Mouse (Mus musculus) thymus, adult 2 months (tissue): ENCODE data around the gene L3hypdh. TPM values are rescaled to one million over a fixed set of nuclear protein-coding genes. Genes with fewer than 3 reads are reported as not detected.

Source experiments
- DNase-seq: peaks from one replicate; pipeline ENCODE4 v3.0.0; 2021
- H3K27ac ChIP-seq: fragments of 200-500 bp; 2 replicates; pipeline ENCODE4 v1.5.1; 2012; ENCODE audit warnings: low read length, control low read depth; ENCODE audit not compliant: control insufficient read depth, insufficient read depth
- H3K27me3 ChIP-seq: fragments of 200-500 bp; 2 replicates; pipeline ENCODE4 v1.6.1; 2012; ENCODE audit warnings: mild to moderate bottlenecking, low read length, moderate library complexity, mixed read lengths; ENCODE audit not compliant: control insufficient read depth, insufficient read depth
- H3K36me3 ChIP-seq: fragments of 200-500 bp; 2 replicates; pipeline ENCODE4 v1.6.1; 2012; ENCODE audit warnings: mild to moderate bottlenecking, low read length, moderate library complexity; ENCODE audit not compliant: control insufficient read depth, insufficient read depth
- H3K4me1 ChIP-seq: fragments of 200-500 bp; replicated peaks from 2 replicates; pipeline ENCODE4 v1.6.1; 2012; ENCODE audit warnings: low read length; ENCODE audit not compliant: control insufficient read depth, insufficient read depth
- H3K4me3 ChIP-seq: fragments of 200-500 bp; 2 replicates; pipeline ENCODE4 v1.5.1; 2012; ENCODE audit warnings: mild to moderate bottlenecking, low read length, control low read depth, moderate library complexity; ENCODE audit not compliant: control insufficient read depth, insufficient read depth
- CTCF ChIP-seq: fragments of 200-500 bp; IDR thresholded peaks from 2 replicates; pipeline ENCODE4 v1.5.1; 2012; ENCODE audit warnings: mild to moderate bottlenecking, control low read depth, low read length, moderate library complexity, borderline replicate concordance; ENCODE audit not compliant: control insufficient read depth, poor library complexity, insufficient read depth; ENCODE audit errors: extremely low read depth
- POLR2A ChIP-seq: fragments of 200-500 bp; IDR thresholded peaks from 2 replicates; pipeline ENCODE4 v1.6.1; 2012; ENCODE audit warnings: mild to moderate bottlenecking, low read length, control low read depth, moderate library complexity; ENCODE audit not compliant: control insufficient read depth, poor library complexity, insufficient read depth; ENCODE audit errors: extremely low read depth
- WGBS: fragments of 180-500 bp; shearing (Covaris S2); methylation state at CpG from one replicate; pipeline ENCODE4 v1.1.7; 2018; 5-methylcytosine and 5-hydroxymethylcytosine counted together
- polyA plus RNA-seq: library from polyadenylated mRNA; depleted of rRNA; stranded (reverse); fragments of >200 nt; gene quantifications from 2 replicates; pipeline ENCODE4 v1.2.3, GENCODE M21; 2012

L3hypdh gene
- polyA plus RNA-seq, 1 experiment: 5.2 TPM

DNA sequence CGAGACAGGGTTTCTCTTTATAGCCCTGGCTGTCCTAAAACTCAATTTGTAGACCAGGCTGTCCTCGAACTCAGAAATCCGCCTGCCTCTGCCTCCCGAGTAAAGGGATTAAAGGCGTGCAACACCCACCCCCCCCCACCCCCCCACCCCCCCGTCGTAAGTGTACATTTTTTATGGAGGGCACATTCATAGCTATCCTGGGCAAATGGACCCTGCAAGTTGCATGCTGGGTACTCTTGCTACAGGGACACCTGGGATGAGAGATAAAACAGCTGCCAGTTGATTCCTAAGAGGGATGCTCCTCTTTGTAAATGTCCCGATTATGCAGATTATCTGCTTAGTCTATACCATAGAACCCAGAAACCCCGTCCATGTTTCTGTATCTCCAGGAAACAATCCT is 2.0 kb downstream of the L3hypdh start:
- WGBS: 86% methylated on average over 9 of the region's 9 CpGs
- H3K36me3 ChIP-seq: no peaks in the 10 kb centered on the region
- no peak overlapping the region for H3K4me3 ChIP-seq
- no peak for TF ChIP-seq CTCF
- TF ChIP-seq POLR2A: no peak
- H3K4me1 ChIP-seq: peaks cover 12% of the 10 kb centered on the region
- H3K27me3 ChIP-seq: no peaks in the 10 kb centered on the region; the same call in 1 of the 2 replicates
- H3K27ac ChIP-seq: no peak overlapping the region
- DNase-seq: no peak

DNA sequence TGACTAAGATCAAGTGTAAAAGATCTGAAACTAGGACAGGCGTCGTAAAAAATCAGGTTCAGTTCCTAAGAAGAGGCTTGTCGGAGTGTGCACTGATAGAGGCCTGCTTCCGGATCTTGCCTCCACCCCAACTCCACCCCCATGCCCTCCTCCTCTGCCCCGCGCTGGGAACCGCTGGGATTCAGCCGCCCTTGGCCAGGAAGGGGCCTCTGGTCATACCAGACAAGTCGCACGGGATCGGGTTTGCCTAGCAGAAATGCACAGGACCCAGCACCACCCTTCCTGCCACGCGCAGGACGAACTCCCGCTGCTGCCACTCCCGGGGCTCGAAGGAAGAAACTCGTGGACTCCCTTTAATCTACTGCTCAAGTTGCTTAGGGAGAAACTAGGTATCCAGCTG is 2.9 kb downstream of the L3hypdh start:
- no peak overlapping the region for H3K27ac ChIP-seq
- TF ChIP-seq POLR2A (no peak), CTCF (no peak)
- DNase-seq: no peak
- H3K4me1 ChIP-seq: peaks cover 12% of the 10 kb centered on the region
- WGBS: 47% methylated on average over 18 of the region's 18 CpGs
- no peaks in the 10 kb centered on the region; the same call in 1 of the 2 replicates for H3K27me3 ChIP-seq
- no peak overlapping the region for H3K4me3 ChIP-seq
- H3K36me3 ChIP-seq: no peaks in the 10 kb centered on the region

DNA sequence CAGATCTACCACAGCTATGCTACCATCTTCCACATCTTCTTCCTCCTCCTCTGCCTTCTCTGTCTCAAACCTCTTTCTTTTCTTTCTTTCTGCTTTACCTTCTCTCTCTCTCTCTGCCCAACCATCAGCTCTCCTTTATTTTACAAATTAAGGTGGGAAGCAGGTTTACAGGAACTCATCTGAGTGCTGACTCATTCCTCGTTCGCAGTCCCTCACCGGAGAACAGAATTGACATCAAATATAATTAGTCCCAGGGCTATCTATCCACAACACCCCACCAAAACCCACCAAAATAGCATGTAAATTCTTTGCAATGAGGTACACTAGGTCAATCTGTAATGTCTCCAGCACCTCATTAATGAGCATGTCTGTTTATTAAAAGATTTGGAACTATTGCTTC is 3.3 kb downstream of the L3hypdh start:
- Histone ChIP-seq H3K4me3 (no peak overlapping the region), H3K27me3 (no peaks in the 10 kb centered on the region; the same call in 1 of the 2 replicates), H3K4me1 (peaks cover 12% of the 10 kb centered on the region), H3K27ac (no peak overlapping the region), H3K36me3 (no peaks in the 10 kb centered on the region)
- 25% methylated on average over 3 of the region's 3 CpGs for WGBS
- no peak for DNase-seq
- TF ChIP-seq CTCF (no peak), POLR2A (no peak)

DNA sequence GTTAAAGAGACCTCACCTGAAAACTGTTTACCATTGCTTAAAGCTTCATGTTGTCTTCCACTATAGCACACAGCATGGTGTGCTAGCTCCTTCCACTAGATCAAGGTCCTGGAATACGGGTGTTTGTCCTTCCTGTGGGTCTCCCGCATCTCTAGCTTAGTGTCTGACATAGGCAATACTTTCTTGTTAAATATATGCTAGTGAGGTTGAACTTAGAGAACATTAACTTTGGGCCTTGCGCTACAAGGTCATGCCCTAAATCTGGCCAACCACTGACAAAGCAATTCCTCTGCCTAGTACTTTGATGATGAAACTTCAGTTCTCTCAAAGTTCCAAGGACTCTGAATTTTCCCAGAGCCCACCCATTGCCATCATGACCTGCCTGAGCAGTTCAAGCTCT is 7.0 kb downstream of the L3hypdh start:
- DNase-seq: no peak
- no peak for TF ChIP-seq CTCF
- no peak for TF ChIP-seq POLR2A
- Histone ChIP-seq H3K27ac (no peak overlapping the region), H3K4me1 (no peaks in the 10 kb centered on the region), H3K27me3 (no peaks in the 10 kb centered on the region), H3K4me3 (no peak overlapping the region), H3K36me3 (no peaks in the 10 kb centered on the region)
- 98% methylated on average over 3 of the region's 3 CpGs for WGBS

DNA sequence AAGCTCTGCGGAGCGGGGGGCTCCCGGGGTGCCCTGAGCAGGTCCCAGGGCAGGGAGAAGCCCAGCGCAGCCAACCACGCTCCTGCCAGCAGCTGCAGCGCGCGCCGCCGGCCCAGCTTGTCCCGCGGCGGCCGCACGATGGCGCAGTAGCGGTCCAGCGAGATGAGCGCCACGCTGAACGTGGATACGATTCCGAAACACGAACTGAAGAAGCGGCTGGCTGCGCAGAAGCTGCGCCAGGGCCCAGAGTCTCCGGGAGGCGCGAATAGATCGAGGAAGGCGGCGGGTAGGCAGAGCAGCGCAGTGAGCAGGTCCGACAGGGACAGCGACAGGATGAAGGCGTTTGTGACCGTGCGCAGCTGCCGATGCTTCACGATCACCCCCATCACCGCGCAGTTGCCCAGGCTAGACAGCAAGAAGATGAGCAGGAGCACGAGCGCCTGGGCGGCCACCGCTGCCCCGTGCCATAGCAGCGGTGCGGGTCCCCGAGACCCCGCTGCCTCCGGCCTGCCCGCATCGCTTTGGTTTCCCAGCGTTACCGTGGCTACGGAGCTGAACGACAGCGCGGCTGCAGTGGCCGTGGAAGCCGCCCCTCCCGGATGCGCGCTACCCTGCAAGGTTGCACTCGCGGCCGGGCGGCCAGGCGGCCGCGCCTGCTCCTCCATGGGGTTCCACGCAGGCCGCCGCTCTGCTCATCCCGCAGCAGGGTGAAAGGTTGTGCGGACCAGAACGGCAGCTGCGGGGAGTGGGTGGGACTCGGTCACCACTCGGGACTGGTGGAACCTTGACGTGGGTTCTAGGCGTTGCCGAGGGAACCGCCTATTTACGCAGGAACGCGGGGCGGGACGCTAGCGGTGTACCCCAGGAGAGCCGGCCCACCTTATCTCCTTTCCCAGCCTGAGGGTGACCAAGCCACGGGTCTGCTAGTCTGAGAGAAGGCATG is 14.6 kb downstream of the L3hypdh start, which contains the start of gene Gpr135:
Gene Gpr135, minus strand, starts transcription at position 799 of the 943 bp plus-strand sequence.
- DNase-seq: peak; percentile 74
- no peaks in the 10 kb centered on the region for H3K36me3 ChIP-seq
- H3K27me3 ChIP-seq: peaks cover 11% of the 10 kb centered on the region; the same call in 1 of the 2 replicates
- H3K27ac ChIP-seq: no peak within 1 kb of the TSS
- TF ChIP-seq CTCF (peak; percentile 88; the same call in 1 of the 2 replicates), POLR2A (no peak)
- peaks cover 7% of the 10 kb centered on the region; the same call in 1 of the 2 replicates for H3K4me1 ChIP-seq
- H3K4me3 ChIP-seq: peak within 1 kb of the TSS; percentile 52
- 1% methylated on average over 94 of the region's 94 CpGs for WGBS

DNA sequence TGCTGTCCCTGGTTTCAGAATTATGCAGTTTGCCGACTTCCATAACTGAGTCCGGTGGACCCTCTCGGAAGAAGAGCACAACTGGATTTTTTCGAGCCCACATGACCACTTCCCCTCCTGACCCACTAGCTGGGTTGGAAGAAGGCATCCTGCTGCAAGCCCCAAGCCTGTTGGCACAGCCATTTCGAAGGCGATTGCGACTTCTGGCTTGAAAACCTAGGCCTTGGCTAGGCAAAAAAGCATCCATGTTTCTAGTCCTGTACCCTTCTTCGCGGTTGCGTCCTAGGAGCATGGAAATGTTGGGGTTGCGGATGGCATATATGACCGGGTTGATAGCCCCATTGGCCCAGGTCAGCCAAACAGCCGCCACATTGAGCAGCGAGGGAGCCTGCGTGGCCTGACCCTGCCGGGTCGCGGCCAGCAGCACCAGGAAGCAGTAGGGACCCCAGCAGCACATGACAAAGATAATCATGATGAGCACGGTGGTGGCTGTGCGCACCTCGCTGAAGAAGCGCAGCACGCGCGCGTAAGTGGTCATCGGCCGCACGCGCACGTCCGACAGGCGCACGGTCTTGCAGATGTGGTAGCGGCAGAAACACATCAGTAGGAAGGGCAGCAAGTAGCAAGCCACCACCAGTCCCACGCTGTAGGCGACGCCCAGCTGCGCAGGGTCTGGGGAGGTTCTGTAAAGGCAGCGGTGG is 15.5 kb downstream of the L3hypdh start:
- Histone ChIP-seq H3K27ac (no peak overlapping the region), H3K27me3 (peaks cover 11% of the 10 kb centered on the region; the same call in 1 of the 2 replicates), H3K36me3 (no peaks in the 10 kb centered on the region), H3K4me3 (0 out of 2 replicates have a peak overlapping the region, but pooled peaks have one; percentile 2), H3K4me1 (peaks cover 7% of the 10 kb centered on the region; the same call in 1 of the 2 replicates)
- no peak for DNase-seq
- 10% methylated on average over 40 of the region's 40 CpGs for WGBS
- TF ChIP-seq POLR2A (no peak), CTCF (no peak)
